Mouse (Mus musculus): ENCODE measurements around the gene Lamb3.

Gene Lamb3

DNA sequence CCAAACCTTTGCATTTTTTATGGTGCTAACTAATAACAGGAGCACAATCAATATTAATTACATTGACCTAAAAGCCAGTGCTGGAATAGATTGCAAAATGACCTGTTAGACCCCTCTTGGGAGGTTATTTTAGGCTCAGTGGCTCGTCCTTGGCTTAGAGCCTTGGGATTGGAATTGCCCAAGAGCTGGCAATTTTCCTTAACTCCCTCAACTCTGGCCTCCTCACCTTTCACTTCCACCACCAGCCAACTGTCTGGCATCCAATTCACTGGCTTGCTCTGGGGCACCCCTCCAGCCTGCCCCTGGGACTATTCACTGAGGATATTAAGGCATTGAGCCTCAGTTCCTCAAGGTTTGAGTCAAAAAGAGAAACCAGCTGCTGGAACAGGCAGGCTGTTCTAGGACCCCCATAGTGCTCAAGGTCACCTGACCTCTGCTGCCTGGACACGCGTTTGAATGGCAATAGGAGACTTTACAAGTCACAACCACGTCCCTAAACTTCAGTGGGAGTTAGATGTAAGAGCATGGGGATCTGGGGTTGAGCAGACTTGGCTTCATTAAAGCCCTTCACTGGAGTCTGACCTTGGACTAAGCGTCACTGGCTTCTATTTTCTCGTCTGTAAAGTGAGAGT lies 71.0 kb downstream of the Lamb3 start:
- no peak for DNase-seq (ENCODE audit: low read depth)

DNA sequence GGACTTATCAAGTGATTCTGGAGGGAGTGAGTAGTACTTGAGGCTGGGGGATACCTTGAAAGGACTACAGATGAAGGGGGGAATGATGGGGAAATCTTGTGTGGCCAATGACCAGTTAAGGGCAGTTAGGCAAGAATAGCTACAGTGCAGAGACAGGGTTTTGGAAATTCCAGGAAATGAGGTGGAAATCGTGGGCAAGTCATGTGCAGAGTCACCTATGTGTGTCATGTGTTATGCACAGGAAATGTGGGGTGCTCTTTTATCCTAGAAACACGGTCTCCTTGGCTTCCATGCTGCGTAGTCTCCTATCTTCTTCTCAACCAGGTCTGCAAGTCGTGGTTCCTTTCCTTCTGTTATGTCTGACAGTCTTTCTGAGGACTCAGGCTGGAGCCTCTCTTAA lies 72.0 kb downstream of the Lamb3 start:
- DNase-seq (ENCODE audit: low read depth): peak; percentile 45

DNA sequence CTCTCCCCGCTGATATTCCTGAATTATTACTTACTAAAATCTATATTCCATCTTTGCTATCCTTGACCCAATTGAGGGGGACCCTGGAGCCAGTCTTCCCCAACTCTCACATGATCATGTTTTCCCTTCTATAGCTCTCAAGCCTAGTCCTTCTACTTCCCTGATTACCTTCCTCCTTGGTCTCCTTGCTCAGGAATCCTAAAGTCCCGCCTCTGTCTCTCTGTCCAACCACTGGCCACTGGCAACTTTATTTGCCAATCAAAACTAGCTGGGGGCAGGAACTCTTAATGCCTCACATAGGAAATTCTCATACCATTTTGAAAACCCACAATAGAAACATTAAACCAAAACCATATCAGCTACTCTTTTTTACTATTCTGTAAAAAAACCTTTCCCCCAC lies 73.8 kb downstream of the Lamb3 start:
- no peak for DNase-seq (ENCODE audit: low read depth)

DNA sequence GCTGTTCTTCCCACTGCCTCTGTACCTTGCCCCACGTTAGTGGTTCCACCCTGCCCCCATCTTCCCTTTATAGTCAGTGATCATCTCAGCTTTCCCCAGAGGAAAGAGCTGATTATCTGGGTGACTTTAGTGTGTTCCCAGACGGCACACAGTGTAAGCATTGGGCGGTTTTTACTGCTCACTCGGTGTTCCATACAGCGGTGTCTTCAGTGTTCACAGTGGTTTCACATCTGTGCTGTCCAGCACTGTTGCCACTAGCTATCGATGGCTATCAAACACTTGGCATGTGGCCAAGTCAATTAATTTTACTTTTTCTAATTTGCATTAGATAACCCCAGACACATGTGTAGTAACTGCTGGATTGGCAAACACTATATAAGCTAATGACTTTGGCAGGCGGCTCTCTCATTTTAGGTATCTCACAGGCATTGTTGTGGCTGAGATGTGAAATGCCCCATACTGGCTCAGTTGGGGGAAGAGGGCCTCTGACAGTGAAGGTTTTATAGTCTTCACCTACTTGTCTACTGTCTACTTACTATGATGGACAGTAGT lies 76.8 kb downstream of the Lamb3 start:
- DNase-seq (ENCODE audit: low read depth): no peak

DNA sequence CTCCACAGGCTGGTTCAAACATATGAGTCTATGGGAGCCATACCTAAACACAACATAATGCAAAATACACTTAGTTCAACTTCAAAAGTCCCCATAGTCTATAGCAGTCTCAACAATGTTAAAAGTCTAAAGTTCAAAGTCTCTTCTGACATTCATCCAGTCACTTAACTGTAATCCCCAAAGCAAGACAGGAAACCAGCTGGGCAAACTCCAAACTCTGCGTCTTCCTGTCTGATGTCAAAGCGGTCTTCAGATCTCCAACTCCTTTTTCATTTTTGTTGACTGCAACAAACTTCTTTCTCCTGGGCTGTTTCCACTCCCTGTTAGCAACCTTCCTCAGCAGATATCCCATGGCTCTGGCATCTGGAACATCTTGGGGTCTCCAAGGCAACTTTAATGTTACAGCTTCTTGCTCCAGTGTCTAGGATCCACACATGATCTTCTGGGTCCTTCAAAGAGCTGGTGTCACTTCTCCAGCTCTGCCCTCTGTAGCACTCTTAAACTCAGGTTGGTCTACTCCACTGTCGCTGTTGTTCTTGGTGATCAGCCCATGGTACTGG lies 78.3 kb downstream of the Lamb3 start:
- peak; percentile 68 for DNase-seq (ENCODE audit: low read depth)

DNA sequence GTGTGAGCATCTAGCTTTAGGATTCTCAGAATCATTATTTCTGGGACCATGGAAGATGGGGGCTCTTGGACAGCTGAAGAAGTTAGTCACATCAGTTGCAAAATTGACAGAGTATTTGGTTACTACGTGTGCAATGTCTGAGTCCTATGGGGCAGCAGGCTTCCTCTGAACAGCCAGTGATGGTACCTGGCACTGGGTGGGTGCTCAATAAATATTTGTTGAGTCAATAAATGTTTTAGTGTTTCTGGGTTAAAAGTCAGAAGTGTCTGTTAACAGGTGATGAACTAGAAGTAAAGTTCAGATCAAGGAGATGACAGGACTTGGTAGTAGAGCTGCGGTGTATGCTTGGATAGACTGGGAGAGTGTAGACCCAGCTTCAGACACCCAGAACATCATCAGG lies 80.1 kb downstream of the Lamb3 start:
- DNase-seq (ENCODE audit: low read depth): no peak

DNA sequence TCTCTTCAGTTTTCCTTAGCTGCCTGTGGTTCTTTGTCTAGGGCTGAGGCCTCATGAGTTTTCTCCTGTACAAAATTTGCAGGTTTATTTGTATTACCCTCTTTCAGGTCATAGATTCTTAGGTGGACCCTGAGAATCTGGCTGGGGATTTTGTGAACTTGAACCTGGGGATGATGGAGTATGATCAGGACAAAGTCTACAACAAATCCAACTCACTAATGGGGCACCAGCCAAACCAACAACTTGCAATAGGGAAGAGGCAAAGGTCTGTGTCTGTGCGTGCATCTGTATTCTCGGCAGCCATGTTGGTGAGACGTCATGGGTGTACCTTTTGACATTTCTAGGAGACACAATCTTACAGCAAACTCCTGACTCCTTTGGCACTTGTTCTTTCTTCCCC lies 81.6 kb downstream of the Lamb3 start:
- DNase-seq (ENCODE audit: low read depth): no peak

DNA sequence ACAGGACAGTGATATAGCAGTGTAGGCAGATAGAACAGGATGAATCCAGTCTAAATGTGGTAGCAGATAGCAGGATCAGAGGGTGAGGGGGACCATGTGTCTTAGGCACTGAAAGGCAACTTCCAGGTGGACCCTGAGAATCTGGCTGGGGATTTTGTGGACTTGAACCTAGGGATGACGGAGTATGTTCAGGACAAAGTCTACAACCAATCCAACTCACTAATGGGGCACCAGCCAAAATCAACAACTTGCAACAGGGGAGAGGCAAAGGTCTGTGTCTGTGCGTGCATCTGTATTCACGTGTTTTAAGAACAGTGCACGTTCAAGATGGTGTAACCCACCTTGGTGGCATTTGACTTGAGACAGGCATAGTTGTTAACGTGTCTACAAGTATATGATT lies 82.4 kb downstream of the Lamb3 start:
- DNase-seq (ENCODE audit: low read depth): no peak

DNA sequence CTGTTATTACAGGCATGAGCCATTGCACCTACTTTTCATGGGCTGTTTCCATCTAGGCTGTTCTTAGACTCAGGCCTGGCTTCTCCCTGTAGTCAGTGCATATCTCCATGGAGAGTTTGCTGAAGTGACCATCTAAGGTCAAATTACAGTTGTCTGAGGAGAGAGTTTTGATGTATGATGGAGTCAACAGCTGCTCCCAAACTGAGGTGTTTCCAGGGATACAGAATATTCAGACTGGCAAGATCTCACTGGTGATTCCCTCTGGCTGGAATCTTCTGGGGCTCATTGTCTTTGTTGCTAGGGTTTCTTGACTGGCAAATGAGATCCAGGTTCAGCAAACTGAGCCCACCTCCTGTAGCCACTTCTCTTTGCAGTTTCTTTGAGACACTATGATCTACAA lies 83.2 kb downstream of the Lamb3 start:
- DNase-seq (ENCODE audit: low read depth): no peak

DNA sequence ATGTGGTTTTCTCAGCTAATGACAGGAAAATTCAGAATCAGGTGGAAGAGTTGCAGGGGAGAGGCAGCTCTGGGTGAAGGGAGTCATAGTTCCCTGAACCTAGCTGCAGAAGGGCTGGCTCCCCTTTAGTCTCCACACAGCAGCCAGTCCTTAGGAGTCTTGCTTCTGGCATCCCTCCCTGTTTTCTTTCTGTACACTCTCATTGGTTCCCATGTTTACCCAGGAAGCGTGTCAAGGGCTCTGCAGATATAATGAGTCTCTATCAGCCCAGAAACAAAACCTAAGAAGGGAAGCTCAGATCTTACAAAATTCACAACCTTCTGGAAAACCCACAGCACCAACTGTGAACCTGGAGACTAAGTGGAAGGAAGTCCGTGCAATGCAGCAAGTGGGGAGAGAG lies 85.5 kb downstream of the Lamb3 start:
- no peak for DNase-seq (ENCODE audit: low read depth)

DNA sequence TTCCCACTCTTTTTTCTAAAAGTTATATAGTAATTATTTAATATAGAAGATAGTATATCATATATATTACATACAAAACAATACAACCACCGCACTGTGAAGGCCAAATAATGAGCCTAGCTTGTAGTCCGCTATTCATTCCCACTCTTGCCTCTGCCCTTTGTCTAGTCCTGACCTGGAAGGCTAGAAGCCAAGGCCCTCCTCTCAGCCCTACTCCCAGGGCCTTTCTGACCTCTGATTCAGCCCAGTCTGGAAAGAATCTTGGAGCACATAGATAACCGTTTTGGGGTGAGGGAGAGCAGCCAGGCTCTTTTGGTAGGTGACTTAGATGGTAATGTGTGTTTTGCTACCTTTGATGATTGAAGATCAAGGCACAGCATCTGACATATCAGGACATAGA lies 86.4 kb downstream of the Lamb3 start:
- no peak for DNase-seq (ENCODE audit: low read depth)

DNA sequence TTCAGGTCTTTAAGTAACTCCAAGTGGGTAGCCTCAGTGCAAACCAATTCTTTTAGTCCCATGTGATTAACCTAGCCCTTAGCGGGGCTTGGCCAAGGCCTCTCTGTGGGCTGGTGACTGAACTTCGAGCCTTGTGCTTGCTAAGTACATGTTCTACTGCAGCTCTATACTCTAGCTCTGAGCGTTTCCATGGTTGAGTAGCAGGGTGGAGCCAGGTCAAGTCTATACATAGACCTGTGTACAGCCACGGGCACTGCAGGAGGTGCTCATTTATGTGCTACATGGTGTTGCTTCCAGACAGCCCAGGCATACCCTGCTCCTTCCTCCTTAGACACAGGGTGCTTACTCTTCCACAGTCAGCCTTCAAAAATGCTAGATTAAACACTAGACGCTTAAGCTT lies 88.4 kb downstream of the Lamb3 start:
- DNase-seq (ENCODE audit: low read depth): no peak

DNA sequence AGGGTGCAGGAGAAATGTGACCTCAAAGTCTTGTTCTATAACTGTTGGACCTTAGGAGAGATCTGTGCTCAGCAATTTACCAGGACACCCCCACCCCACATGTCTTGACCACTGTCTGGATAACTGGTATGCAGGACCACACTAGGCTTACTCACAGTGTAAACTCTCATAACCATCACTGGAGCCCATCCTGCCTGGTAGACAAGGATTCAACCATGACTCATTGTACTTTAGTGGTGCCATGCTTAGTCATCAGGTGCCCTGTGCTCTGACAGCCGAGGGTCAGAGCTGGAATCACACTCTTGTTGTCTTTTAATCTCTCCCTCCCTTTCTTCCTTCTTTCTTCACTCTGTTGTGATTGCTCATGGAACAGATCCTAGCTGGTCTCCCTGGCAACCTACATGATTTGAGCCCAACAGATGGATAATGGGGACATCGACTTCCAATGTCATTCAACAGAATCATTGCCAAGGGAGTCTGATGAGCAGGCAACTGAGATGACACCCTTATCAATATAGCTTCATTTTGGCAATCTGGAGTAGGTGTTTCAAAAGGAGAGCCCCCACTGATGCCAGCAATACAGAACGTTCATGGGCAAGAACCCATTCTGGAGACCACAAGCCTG lies 90.8 kb downstream of the Lamb3 start:
- no peak for DNase-seq (ENCODE audit: low read depth)

DNA sequence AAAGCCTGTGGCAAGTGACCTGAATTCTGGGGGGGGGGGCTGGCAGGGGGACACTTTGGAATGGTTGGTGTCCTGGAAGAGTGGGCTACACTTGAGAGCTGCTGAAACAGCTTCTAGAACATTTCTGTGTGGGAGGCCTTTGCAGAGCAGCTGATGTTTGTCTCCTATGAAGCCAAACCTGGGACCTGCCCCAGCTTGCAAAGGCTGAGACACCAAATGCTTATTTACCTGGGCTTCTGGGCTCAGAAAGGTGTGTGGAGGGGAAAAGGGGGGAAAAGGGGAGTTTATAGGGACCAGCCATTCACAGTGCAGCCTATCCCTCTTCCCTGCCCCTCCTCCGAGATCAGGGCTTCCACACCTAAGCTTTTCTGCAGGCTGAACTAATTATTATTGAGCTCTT lies 92.5 kb downstream of the Lamb3 start:
- DNase-seq (ENCODE audit: low read depth): no peak

DNA sequence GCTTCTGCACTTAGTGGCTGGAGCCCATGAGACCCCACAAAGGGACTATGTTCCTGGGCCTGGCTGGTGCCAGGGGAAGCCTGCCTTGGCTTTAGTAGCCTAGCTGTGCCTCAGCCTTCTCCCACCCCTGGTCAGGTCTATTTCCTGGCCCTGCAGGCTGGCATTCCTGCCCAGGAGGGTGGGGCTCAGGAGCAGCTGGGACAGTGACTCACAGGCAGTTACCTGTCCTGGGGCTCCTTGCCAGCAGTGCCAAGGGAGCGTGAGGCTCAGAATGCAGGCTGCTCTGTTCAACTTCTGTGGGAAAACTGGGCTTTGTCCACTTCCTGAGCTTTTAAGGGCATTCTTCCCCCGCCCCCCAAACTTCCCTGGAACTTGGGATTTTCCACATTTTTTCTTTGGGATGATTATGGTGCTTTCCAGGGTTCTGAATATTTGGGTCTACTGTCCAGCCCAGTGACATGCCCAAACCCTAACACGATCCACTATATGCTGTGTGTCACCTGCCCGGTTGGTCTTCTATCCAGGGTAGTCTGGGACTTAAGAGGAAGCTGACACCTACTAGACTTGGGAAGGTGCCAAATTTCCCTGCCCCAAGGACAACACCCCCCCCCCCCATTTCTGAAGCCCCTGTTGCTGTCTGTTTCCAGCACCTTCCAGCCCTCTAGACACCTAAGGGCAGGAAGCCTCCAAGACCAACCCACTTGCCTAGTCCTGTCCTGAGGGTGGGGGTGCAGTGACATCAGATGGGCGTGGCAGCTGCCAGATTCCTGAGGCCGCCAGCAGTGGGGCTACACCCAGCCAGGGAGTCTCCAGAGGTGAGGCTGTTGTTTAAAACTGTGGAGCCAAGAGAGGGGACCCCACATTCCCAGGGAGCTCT lies 94.0 kb downstream of the Lamb3 start:
- no peak for DNase-seq (ENCODE audit: low read depth)

DNA sequence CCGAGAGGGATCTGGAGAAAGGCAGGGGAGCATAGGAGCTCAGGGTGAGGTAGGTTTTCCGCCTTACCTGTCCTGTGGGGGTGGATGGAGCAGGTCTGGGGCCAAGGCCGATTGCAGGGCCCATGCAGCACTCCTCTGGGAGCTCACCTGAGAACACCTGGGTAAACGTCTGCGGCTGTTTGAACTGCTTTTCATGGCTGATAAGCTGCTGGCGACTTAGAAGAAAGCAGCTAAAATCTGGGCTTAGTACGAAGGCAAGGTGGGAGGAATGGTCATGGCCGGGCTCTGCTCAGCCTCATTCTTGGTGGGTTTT lies 94.5 kb downstream of the Lamb3 start:
- no peak for DNase-seq (ENCODE audit: low read depth)

DNA sequence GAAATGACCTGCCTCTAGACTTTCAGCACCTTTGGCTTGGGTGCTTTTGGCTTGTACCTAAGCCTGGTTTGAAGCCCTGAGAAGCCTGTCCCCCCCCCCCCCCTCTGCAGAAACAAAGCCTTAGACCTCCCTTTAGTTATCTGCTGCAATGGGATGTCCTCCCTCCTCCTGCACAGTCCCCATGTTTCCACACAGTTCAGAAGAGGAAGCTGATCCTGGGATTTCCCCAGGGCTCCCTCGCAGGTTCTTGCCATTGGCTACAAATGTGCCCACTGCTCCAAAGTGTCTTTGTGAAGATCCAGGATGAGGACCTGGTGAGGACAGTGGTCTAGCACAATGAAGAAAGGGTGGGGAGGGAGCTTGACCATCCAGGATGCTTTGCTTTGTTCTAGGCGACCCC lies 95.6 kb downstream of the Lamb3 start:
- no peak for DNase-seq (ENCODE audit: low read depth)

DNA sequence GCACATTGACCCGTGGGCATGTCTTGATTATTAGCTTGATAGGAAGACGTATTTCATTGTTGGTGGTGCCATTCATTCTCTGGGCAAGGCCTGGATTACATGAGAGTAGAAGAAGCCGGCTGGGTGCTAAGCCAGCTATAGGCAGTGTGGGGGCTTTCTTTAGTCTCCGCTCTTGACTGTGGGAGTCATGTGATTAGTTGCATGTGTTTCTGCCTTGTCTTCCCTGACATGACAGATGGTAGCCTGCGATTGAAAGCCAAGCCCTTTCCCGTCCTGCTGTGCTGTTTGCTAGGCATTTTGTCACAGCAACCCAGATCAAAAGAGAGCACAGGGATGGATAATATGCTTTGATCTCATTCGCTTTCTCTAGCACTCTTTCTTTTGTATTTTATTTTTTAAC lies 97.9 kb downstream of the Lamb3 start:
- DNase-seq (ENCODE audit: low read depth): no peak

DNA sequence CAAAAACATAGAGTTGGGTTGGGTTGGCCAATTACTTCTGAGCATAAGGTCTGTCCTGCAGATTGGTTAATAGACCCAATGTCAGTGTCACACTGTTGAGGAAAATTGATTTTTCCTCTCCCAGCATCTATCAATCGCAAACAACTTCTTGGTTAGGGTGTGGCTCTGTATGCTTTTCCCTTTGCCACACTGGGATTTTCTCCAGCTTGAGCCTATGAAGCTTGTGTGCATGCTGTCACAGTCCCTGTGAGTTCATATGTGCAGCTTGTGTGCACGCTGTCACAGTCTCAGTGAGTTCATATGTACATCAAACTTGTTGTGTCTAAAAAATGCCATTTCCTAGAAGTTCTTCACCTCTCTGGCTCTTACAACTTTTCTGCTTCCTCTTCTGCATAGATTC lies 99.3 kb downstream of the Lamb3 start:
- DNase-seq (ENCODE audit: low read depth): no peak

DNA sequence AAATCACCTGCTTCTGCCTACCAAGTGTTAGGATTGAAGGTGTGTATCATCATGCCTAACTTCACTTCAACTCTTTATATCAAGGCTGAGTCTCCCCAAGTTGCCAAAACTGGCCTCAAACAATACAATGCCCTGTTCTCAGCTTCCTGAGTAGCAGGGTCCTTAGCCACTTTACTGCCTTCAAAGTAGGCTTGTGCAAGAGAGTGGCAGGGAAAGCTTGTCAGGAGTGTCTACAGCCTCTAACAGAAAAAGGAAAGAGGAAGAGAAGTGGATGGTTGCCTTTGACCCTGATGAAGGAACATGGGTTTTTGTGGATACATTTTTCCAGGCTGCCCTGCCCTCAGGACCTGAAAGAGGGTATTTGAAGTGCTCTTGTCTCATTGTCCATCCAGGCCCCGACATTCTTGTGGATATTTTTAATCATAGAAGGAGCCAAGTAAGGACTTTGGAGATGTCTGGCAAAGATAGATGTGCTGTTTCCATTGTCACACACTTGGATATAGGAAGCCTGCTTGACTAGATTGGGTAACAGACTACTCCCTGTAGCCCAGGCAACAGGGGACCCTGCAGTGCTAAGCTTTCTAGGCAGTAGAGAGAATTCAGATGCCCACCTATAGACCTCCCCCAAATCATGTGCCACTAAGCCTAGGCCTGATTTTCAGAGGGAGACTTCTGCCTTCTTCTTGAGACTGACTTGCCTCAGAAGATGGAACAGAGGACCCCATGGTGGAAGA lies 102.5 kb downstream of the Lamb3 start:
- no peak for DNase-seq (ENCODE audit: low read depth)

DNA sequence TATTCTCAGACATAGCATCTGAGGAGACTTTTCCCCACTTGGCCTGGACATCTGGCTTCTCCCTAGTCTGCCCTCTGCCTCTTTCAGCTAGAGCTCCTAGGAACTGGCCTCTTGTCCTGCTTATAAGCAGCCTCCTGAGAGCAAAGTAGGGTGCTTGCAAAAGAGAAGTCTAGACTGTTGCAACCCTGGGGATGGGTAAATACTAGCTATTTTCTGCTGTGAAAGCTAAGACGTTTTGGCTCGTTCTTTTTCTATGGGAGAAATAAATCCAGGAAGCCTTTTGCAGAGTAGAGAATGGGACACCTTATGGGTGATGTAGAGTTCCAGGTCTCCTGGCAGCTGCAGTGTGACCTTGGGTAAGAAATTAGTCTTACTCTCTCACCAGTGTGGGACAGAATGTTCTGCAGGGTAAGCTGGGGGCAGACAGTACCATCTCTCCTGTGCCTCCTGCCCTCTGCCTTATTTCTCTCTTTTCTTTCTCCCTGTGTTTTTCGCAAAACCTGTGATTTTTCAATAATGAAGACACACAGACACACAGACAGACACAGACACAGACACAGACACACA lies 103.1 kb downstream of the Lamb3 start:
- DNase-seq (ENCODE audit: low read depth): no peak

DNA sequence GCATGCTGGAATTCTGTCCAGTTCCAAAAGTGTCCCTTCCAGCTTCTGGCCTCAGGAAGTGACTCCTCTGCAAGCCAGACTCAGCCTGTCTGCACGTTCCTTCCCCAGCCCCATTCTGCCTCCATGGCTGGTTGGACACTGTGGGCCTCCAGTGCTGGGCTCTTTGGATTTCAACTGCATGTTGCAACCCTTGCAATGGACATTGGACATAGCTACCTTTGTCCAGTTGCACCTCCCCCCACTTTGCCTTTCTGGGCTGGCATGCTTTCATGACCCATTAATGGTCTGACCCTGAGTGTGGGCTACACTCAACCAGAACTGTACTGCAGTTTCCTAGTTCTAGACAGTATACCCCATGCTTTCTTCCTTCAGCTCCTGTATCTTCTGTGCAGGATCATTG lies 104.1 kb downstream of the Lamb3 start:
- no peak for DNase-seq (ENCODE audit: low read depth)
